Mouse (Mus musculus) adrenal gland, adult 18-20 months (tissue): ENCODE measurements around the gene Cacnb2. TPM values are rescaled to one million over a fixed set of nuclear protein-coding genes. Genes with fewer than 3 reads are reported as not detected.

Source experiments
- DNase-seq, 2 experiments: peaks; one replicate each; pipeline ENCODE4 v3.0.0; 2021 to 2022; ENCODE audit warnings: low spot score in 2 of 2
- total RNA-seq, 2 experiments: library from RNA; stranded (reverse); gene quantifications; 1 replicate in 1 of 2; 2 replicates in 1 of 2; pipeline ENCODE4 v1.2.3; 2021

Gene Cacnb2
- total RNA-seq, 2 experiments from 2014 or later, result 19.1 to 37.3 TPM

GRCm38 (mm10) chr2:14860350-14860749, 257.5 kb downstream of the Cacnb2 start:
- no peak for DNase-seq

GRCm38 (mm10) chr2:14861613-14862012, 258.7 kb downstream of the Cacnb2 start:
- no peak for DNase-seq

- no peak for DNase-seq
These were observed 260.1 kb downstream of the Cacnb2 start for GRCm38 (mm10) chr2:14862981-14863380.

- no peak for DNase-seq
These were observed 270.2 kb downstream of the Cacnb2 start for GRCm38 (mm10) chr2:14873116-14873515.

GRCm38 (mm10) chr2:14873701-14874181, 270.9 kb downstream of the Cacnb2 start:
- peak in 1 of 2 experiments; percentile 20 for DNase-seq

GRCm38 (mm10) chr2:14874281-14875037, 271.6 kb downstream of the Cacnb2 start:
- no peak for DNase-seq

- no peak for DNase-seq
These were observed 272.2 kb downstream of the Cacnb2 start for GRCm38 (mm10) chr2:14875121-14875520.

- peak in 1 of 2 experiments; percentile 16 for DNase-seq
These were observed 272.7 kb downstream of the Cacnb2 start for GRCm38 (mm10) chr2:14875616-14876015.

GRCm38 (mm10) chr2:14878953-14879352, 276.1 kb downstream of the Cacnb2 start:
- DNase-seq, result no peak

- no peak for DNase-seq
These were observed 280.6 kb downstream of the Cacnb2 start for GRCm38 (mm10) chr2:14883460-14883859.

GRCm38 (mm10) chr2:14888406-14889195, 285.7 kb downstream of the Cacnb2 start:
- DNase-seq, result no peak

- DNase-seq, result no peak
These were observed 300.9 kb downstream of the Cacnb2 start for GRCm38 (mm10) chr2:14903837-14904236.

- no peak for DNase-seq
These were observed 302.0 kb downstream of the Cacnb2 start for GRCm38 (mm10) chr2:14904865-14905264.

GRCm38 (mm10) chr2:14907124-14907925, 304.4 kb downstream of the Cacnb2 start:
- no peak for DNase-seq

- DNase-seq, result no peak
These were observed 314.8 kb downstream of the Cacnb2 start for GRCm38 (mm10) chr2:14917585-14918247.

GRCm38 (mm10) chr2:14929866-14930265, 327.0 kb downstream of the Cacnb2 start:
- DNase-seq, result no peak

GRCm38 (mm10) chr2:14931968-14932367, 329.1 kb downstream of the Cacnb2 start:
- DNase-seq, result no peak

- no peak for DNase-seq
These were observed 333.6 kb downstream of the Cacnb2 start for GRCm38 (mm10) chr2:14936492-14936891.

- DNase-seq, result no peak
These were observed 339.4 kb downstream of the Cacnb2 start for GRCm38 (mm10) chr2:14942261-14942660.

- no peak for DNase-seq
These were observed 340.9 kb downstream of the Cacnb2 start for GRCm38 (mm10) chr2:14943691-14944357.
